Mouse (Mus musculus) fibroblast of lung, adult 2 months (primary cell): ENCODE results near the gene Olfr1358.
A peak's percentile ranks its signal among the peaks of the same experiment; 100 is the strongest.
"Not testable (repeated sequence)": the region's sequence is repeated elsewhere in the genome, so short reads cannot be mapped to it uniquely, and the experiment has no call there.

Source experiments
- DNase-seq: peaks from one replicate; pipeline ENCODE4 v3.0.0-alpha.2; 2011; ENCODE audit warnings: low read depth

The Olfr1358 gene

GRCm38 (mm10) chr10:78517128-78517527 lies at the start of gene Olfr1358:
Gene Olfr1358 (plus strand): TSS chr10:78517428.
- no peak for DNase-seq

GRCm38 (mm10) chr10:78467761-78468310 lies 49.4 kb upstream of the Olfr1358 start:
- DNase-seq, result peak; percentile 54

- DNase-seq, result peak; percentile 92
Measured at GRCm38 (mm10) chr10:78470582-78471313, 46.5 kb upstream of the Olfr1358 start.

- DNase-seq, result no peak
Measured at GRCm38 (mm10) chr10:78472046-78472445, 45.2 kb upstream of the Olfr1358 start.

- no peak for DNase-seq
Measured at GRCm38 (mm10) chr10:78473434-78473833, 43.8 kb upstream of the Olfr1358 start.

- DNase-seq, result no peak
Measured at GRCm38 (mm10) chr10:78474759-78475158, 42.5 kb upstream of the Olfr1358 start.

GRCm38 (mm10) chr10:78476821-78477220 lies 40.4 kb upstream of the Olfr1358 start:
- DNase-seq, result no peak

GRCm38 (mm10) chr10:78480954-78481927 lies 36.0 kb upstream of the Olfr1358 start:
- DNase-seq, result no peak

- no peak for DNase-seq
Measured at GRCm38 (mm10) chr10:78481928-78482499, 35.2 kb upstream of the Olfr1358 start.

GRCm38 (mm10) chr10:78485369-78485768 lies 31.9 kb upstream of the Olfr1358 start:
- DNase-seq, result not testable (repeated sequence)

- no peak for DNase-seq
Measured at GRCm38 (mm10) chr10:78486871-78487270, 30.4 kb upstream of the Olfr1358 start.

- DNase-seq, result no peak
Measured at GRCm38 (mm10) chr10:78487431-78488086, 29.7 kb upstream of the Olfr1358 start.

- DNase-seq, result no peak
Measured at GRCm38 (mm10) chr10:78502986-78503733, 14.1 kb upstream of the Olfr1358 start.

GRCm38 (mm10) chr10:78519792-78520191 lies 2.6 kb downstream of the Olfr1358 start:
- no peak for DNase-seq

- DNase-seq, result no peak
Measured at GRCm38 (mm10) chr10:78520260-78521005, 3.2 kb downstream of the Olfr1358 start.

- not testable (repeated sequence) for DNase-seq
Measured at GRCm38 (mm10) chr10:78525071-78525470, 7.8 kb downstream of the Olfr1358 start.

GRCm38 (mm10) chr10:78525511-78525910 lies 8.3 kb downstream of the Olfr1358 start:
- no peak for DNase-seq

- peak; percentile 21 for DNase-seq
Measured at GRCm38 (mm10) chr10:78540943-78541342, 23.7 kb downstream of the Olfr1358 start.

GRCm38 (mm10) chr10:78565070-78565469 lies 47.8 kb downstream of the Olfr1358 start:
- no peak for DNase-seq

- DNase-seq, result no peak
Measured at GRCm38 (mm10) chr10:78569191-78569590, 52.0 kb downstream of the Olfr1358 start.
